Mouse (Mus musculus) kidney, postnatal 0 days (tissue): ENCODE data around the gene Mecom. TPM values are rescaled to one million over a fixed set of nuclear protein-coding genes. Genes with fewer than 3 reads are reported as not detected.

ENCODE experiments used
- ATAC-seq: fragments of 200-750 bp; cut with Nextera tagmentation; replicated peaks from 2 replicates; pipeline ENCODE4 v1.8.0; 2017; ENCODE audit warnings: low read depth, moderate number of reproducible peaks, moderate TSS enrichment, moderate library complexity; ENCODE audit not compliant: low FRiP score
- DNase-seq: peaks from one replicate; pipeline ENCODE4 v3.0.0-alpha.2; 2016; ENCODE audit warnings: low spot score
- H3K27ac ChIP-seq: fragments of 300-500 bp; sonication (generic); 2 replicates; pipeline ENCODE4 v1.5.1; 2014; ENCODE audit warnings: mild to moderate bottlenecking
- H3K27me3 ChIP-seq: fragments of 300-500 bp; sonication (generic); 2 replicates; pipeline ENCODE4 v1.6.1; 2014; ENCODE audit warnings: low read length, mixed read lengths; ENCODE audit not compliant: insufficient read depth
- H3K36me3 ChIP-seq: fragments of 300-500 bp; sonication (generic); 2 replicates; pipeline ENCODE4 v1.6.1; 2014; ENCODE audit warnings: low read length, mixed read lengths; ENCODE audit not compliant: insufficient read depth
- H3K4me1 ChIP-seq: fragments of 300-500 bp; sonication (generic); replicated peaks from 2 replicates; pipeline ENCODE4 v1.6.1; 2014; ENCODE audit warnings: antibody characterized with exemption, low read length, mixed read lengths; ENCODE audit not compliant: insufficient read depth
- H3K4me2 ChIP-seq: fragments of 300-500 bp; sonication (generic); 2 replicates; pipeline ENCODE4 v1.6.1; 2014; ENCODE audit warnings: mild to moderate bottlenecking, low read length, moderate library complexity, mixed read lengths
- H3K4me3 ChIP-seq: fragments of 300-500 bp; sonication (generic); replicated peaks from 2 replicates; pipeline ENCODE4 v1.5.1; 2014; ENCODE audit warnings: low read depth, low read length
- H3K9ac ChIP-seq: fragments of 300-500 bp; sonication (generic); 2 replicates; pipeline ENCODE4 v1.6.1; 2014; ENCODE audit warnings: low read depth, low read length
- H3K9me3 ChIP-seq: fragments of 300-500 bp; sonication (generic); replicated peaks from 2 replicates; pipeline ENCODE4 v1.6.1; 2016; ENCODE audit warnings: low read length, inconsistent platforms, mixed read lengths
- CTCF ChIP-seq: IDR thresholded peaks from 2 replicates; pipeline ENCODE4 v1.5.1; 2016; ENCODE audit warnings: antibody characterized with exemption, low read depth, mild to moderate bottlenecking, moderate library complexity
- WGBS: fragments of 180-500 bp; shearing (Covaris S2); extraction: QIAGEN DNeasy Blood & Tissue Kit; methylation state at CpG from one replicate; pipeline ENCODE4 v1.1.7; 2014; 5-methylcytosine and 5-hydroxymethylcytosine counted together
- polyA plus RNA-seq: library from polyadenylated mRNA; unstranded; fragments of >200 nt; fragmentation: Nextera tagmentation; extraction: Ambion mirVana; gene quantifications from 2 replicates; pipeline ENCODE4 v1.2.1, GENCODE M21; 2015

Gene Mecom
- polyA plus RNA-seq, 1 experiment from 2014 or later: 54.7 TPM

DNA sequence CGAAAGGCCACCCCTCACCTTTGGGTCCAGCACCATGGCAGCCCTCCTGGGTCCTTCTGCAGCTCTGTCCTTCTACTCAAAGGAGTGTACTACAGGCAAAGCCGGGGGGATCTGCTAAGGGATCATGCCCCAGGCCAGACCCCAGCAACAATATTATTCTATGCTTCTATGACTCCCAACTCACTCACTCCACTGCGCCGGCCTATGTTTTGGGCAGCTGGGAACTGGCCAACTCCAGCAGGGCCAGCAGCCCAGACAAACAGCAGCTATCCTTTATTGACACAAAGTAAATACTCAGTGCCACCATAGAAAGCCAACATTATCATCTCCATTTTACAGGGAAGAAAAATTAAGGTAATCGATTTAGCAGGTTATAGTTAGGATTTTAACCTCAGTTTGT is 186.6 kb downstream of the Mecom start:
- WGBS: 76% methylated on average over 5 of the region's 5 CpGs
- Histone ChIP-seq H3K9ac (no peak overlapping the region), H3K4me2 (no peak overlapping the region), H3K4me3 (no peak overlapping the region), H3K36me3 (no peaks in the 10 kb centered on the region), H3K4me1 (peaks cover 6% of the 10 kb centered on the region; the same call in 1 of the 2 replicates), H3K27ac (no peak overlapping the region), H3K9me3 (no peaks in the 10 kb centered on the region), H3K27me3 (no peaks in the 10 kb centered on the region)
- DNase-seq: no peak
- TF ChIP-seq CTCF: no peak
- no peak for ATAC-seq

GRCm38 (mm10) chr3:30353878-30354727 is 193.7 kb downstream of the Mecom start:
- TF ChIP-seq CTCF: peak; percentile 11; the same call in 1 of the 2 replicates
- ATAC-seq: 0 out of 2 replicates have a peak, but pooled peaks have one; percentile 52
- no peaks in the 10 kb centered on the region for H3K36me3 ChIP-seq
- no peaks in the 10 kb centered on the region for H3K9me3 ChIP-seq
- peak; percentile 52 for DNase-seq
- H3K27me3 ChIP-seq: no peaks in the 10 kb centered on the region
- H3K4me3 ChIP-seq: no peak overlapping the region
- H3K4me1 ChIP-seq: no peaks in the 10 kb centered on the region
- no peak overlapping the region for H3K4me2 ChIP-seq
- no peak overlapping the region for H3K9ac ChIP-seq
- WGBS: 53% methylated on average over 6 of the region's 6 CpGs
- no peak overlapping the region for H3K27ac ChIP-seq

DNA sequence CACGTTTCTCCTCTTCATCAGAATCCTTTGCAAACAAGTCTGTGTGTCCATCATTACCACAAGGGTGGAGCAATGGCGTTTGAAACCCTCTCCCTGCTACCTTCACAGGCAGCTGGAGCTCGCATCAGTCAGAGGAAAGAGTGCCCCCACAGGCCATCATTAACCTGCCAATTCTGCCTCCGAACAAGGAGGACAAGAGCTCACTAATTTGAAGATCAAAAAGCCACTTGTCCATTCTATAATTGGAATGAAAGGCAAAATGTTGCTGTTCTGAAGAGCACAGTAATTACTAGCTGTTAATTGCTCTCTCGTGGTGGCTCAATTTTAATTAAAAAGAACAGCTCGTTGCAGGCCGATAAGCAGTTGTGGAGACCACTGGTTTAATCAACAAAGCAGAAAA is 198.5 kb downstream of the Mecom start:
- TF ChIP-seq CTCF: peak; percentile 50
- ATAC-seq (no peak), DNase-seq (no peak)
- 38% methylated on average over 7 of the region's 7 CpGs for WGBS
- Histone ChIP-seq H3K9me3 (no peaks in the 10 kb centered on the region), H3K27ac (no peak overlapping the region), H3K4me2 (no peak overlapping the region), H3K4me1 (no peaks in the 10 kb centered on the region), H3K4me3 (no peak overlapping the region), H3K27me3 (no peaks in the 10 kb centered on the region), H3K36me3 (no peaks in the 10 kb centered on the region), H3K9ac (no peak overlapping the region)

- DNase-seq (peak; percentile 55), ATAC-seq (no peak)
- Histone ChIP-seq H3K4me1 (no peaks in the 10 kb centered on the region), H3K27me3 (no peaks in the 10 kb centered on the region), H3K4me3 (no peak overlapping the region), H3K36me3 (no peaks in the 10 kb centered on the region), H3K9me3 (no peaks in the 10 kb centered on the region), H3K4me2 (no peak overlapping the region), H3K27ac (no peak overlapping the region), H3K9ac (no peak overlapping the region)
- 67% methylated on average over 4 of the region's 4 CpGs for WGBS
- no peak for TF ChIP-seq CTCF
Observed at GRCm38 (mm10) chr3:30344151-30344550, 203.7 kb downstream of the Mecom start.

GRCm38 (mm10) chr3:30332337-30332736 is 215.5 kb downstream of the Mecom start:
- Histone ChIP-seq H3K9ac (no peak overlapping the region), H3K4me2 (no peak overlapping the region), H3K9me3 (no peaks in the 10 kb centered on the region), H3K27ac (no peak overlapping the region), H3K36me3 (no peaks in the 10 kb centered on the region), H3K4me1 (no peaks in the 10 kb centered on the region), H3K4me3 (no peak overlapping the region), H3K27me3 (no peaks in the 10 kb centered on the region)
- TF ChIP-seq CTCF: no peak
- DNase-seq (no peak), ATAC-seq (no peak)
- 65% methylated on average over 6 of the region's 6 CpGs for WGBS

DNA sequence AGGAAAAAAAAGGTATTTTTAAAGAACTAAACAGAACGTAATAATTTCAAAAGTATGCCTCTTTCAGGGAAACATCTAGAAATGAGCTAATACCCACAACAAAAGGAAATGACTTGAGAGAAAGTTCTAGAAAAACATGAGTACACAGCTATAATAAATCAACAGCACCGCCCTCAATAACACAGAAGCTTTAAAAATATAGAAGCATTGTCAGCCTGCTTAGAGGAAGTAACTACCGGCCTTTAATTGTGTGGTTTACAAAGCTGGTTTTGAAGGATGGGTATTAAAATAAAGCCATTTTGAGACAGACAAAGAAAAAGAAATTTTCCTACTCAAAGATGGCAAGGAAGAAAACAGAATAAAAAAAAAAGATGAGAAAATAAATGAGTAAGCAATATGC is 217.3 kb downstream of the Mecom start:
- no peaks in the 10 kb centered on the region for H3K9me3 ChIP-seq
- peak; percentile 62 for DNase-seq
- no peaks in the 10 kb centered on the region for H3K36me3 ChIP-seq
- WGBS: 43% methylated on average over 3 of the region's 3 CpGs
- H3K4me3 ChIP-seq: no peak overlapping the region
- no peaks in the 10 kb centered on the region for H3K4me1 ChIP-seq
- no peak overlapping the region for H3K9ac ChIP-seq
- no peak overlapping the region for H3K27ac ChIP-seq
- ATAC-seq: no peak
- no peak for TF ChIP-seq CTCF
- H3K27me3 ChIP-seq: no peaks in the 10 kb centered on the region
- no peak overlapping the region for H3K4me2 ChIP-seq

DNA sequence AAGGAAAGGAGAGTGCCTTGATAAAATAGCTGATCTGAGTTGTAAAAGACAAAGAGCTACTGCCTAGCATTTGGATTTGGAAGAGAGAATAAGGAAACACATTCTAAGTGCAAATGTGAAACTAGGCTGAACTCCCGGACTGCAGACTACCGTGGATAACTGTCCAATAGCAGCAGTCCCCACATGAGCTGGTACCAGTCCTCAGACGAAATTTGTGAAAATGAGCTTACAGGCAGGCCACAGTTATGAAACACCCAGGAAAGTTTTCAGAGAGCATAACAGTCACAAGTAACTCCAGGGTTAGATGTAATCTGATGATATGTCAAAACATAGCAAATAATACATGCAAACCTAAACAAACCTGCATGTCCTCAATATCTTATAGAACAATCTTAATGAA is 217.8 kb downstream of the Mecom start:
- 61% methylated on average over 3 of the region's 3 CpGs for WGBS
- Histone ChIP-seq H3K36me3 (no peaks in the 10 kb centered on the region), H3K4me3 (no peak overlapping the region), H3K4me1 (no peaks in the 10 kb centered on the region), H3K9ac (no peak overlapping the region), H3K9me3 (no peaks in the 10 kb centered on the region), H3K27ac (no peak overlapping the region), H3K4me2 (no peak overlapping the region), H3K27me3 (no peaks in the 10 kb centered on the region)
- no peak for TF ChIP-seq CTCF
- no peak for DNase-seq
- ATAC-seq: no peak
